Mouse (Mus musculus): ENCODE results near the gene Zfp385c. TPM values are rescaled to one million over a fixed set of nuclear protein-coding genes. Genes with fewer than 3 reads are reported as not detected.
"Not testable (repeated sequence)": the region's sequence is repeated elsewhere in the genome, so short reads cannot be mapped to it uniquely, and the experiment has no call there.

Zfp385c gene
- total RNA-seq, 1 experiment from 2014 or later = 0.43 TPM

GRCm38 (mm10) chr11:100595533-100595932 lies 96.7 kb downstream of the Zfp385c start:
- no peak for DNase-seq

GRCm38 (mm10) chr11:100594608-100595007 lies 97.6 kb downstream of the Zfp385c start:
- DNase-seq = no peak

- no peak for DNase-seq
Observed at GRCm38 (mm10) chr11:100592346-100593046, 99.8 kb downstream of the Zfp385c start.

- DNase-seq = no peak
Observed at GRCm38 (mm10) chr11:100588462-100588861, 103.8 kb downstream of the Zfp385c start.

GRCm38 (mm10) chr11:100585148-100585547 lies 107.1 kb downstream of the Zfp385c start:
- DNase-seq = no peak

GRCm38 (mm10) chr11:100584561-100584961 lies 107.7 kb downstream of the Zfp385c start:
- no peak for DNase-seq

GRCm38 (mm10) chr11:100582836-100583235 lies 109.4 kb downstream of the Zfp385c start:
- DNase-seq = no peak

- DNase-seq = not testable (repeated sequence)
Observed at GRCm38 (mm10) chr11:100582413-100582812, 109.8 kb downstream of the Zfp385c start.

- DNase-seq = peak; percentile 61
Observed at GRCm38 (mm10) chr11:100581756-100582155, 110.5 kb downstream of the Zfp385c start.

- DNase-seq = no peak
Observed at GRCm38 (mm10) chr11:100580275-100580674, 112.0 kb downstream of the Zfp385c start.

GRCm38 (mm10) chr11:100579116-100579799 lies 113.0 kb downstream of the Zfp385c start:
- DNase-seq = no peak

- no peak for DNase-seq
Observed at GRCm38 (mm10) chr11:100577852-100578599, 114.2 kb downstream of the Zfp385c start.

Other genes with a start within 250 kb of the Zfp385c start
- 55.1 and 62.2 TPM in 2 replicates for gene Klhl11, start 219.7 kb downstream of the Zfp385c start, total RNA-seq (2021)
- gene Acly, start 164.5 kb downstream of the Zfp385c start, total RNA-seq (2021) = 1,778 and 1,859 TPM in 2 replicates
- gene Ttc25, start 146.8 kb downstream of the Zfp385c start, total RNA-seq (2021) = 4.1 and 5.5 TPM in 2 replicates
- gene Cnp, start 117.6 kb downstream of the Zfp385c start, total RNA-seq (2021) = 35.4 and 57.8 TPM in 2 replicates
- 40.3 and 46.8 TPM in 2 replicates for gene Nkiras2, start 73.2 kb downstream of the Zfp385c start, total RNA-seq (2021)
- 237 and 251 TPM in 2 replicates for gene Dnajc7, start 72.3 kb downstream of the Zfp385c start, total RNA-seq (2021)
- gene Dhx58, start 11.8 kb upstream of the Zfp385c start, total RNA-seq (2021) = 47.4 and 63.8 TPM in 2 replicates
- 52.2 and 53.5 TPM in 2 replicates for gene Kat2a, start 20.0 kb upstream of the Zfp385c start, total RNA-seq (2021)
- gene Hspb9, start 21.4 kb upstream of the Zfp385c start, total RNA-seq (2021) = not detected in 2 replicates
- 160 and 171 TPM in 2 replicates for gene Rab5c, start 45.8 kb upstream of the Zfp385c start, total RNA-seq (2021)
- gene Kcnh4, start 67.5 kb upstream of the Zfp385c start, total RNA-seq (2021) = 0.21 TPM in 1 of 2 replicates, not detected in the other
- gene Hcrt, start 70.5 kb upstream of the Zfp385c start, total RNA-seq (2021) = not detected in 2 replicates
- 21.0 and 32.1 TPM in 2 replicates for gene Ghdc, start 78.5 kb upstream of the Zfp385c start, total RNA-seq (2021)
- gene Stat5b, start 158.3 kb upstream of the Zfp385c start, total RNA-seq (2021) = 89.0 and 123 TPM in 2 replicates
- 43.8 and 54.5 TPM in 2 replicates for gene Stat5a, start 166.9 kb upstream of the Zfp385c start, total RNA-seq (2021)
- gene Stat3, start 247.1 kb upstream of the Zfp385c start, total RNA-seq (2021) = 81.5 and 88.6 TPM in 2 replicates

All from adrenal gland, postnatal 25 days (tissue).